Mouse (Mus musculus) CD8-positive naive resting alpha-beta T cell, adult 2 months (primary cell): ENCODE data around the gene Tmem135.

ENCODE experiments used
- DNase-seq, 2 experiments: peaks; one replicate each; pipeline ENCODE4 v3.0.0; 2022; ENCODE audit warnings: low read depth in 2 of 2, low spot score in 2 of 2

Tmem135 gene

GRCm38 (mm10) chr7:89257871-89258502 is 146.0 kb downstream of the Tmem135 start:
- DNase-seq: no peak

GRCm38 (mm10) chr7:89253772-89254171 is 150.2 kb downstream of the Tmem135 start:
- no peak for DNase-seq

- no peak for DNase-seq
Measured at GRCm38 (mm10) chr7:89253317-89253716, 150.7 kb downstream of the Tmem135 start.

- DNase-seq: no peak
Measured at GRCm38 (mm10) chr7:89251880-89252453, 152.1 kb downstream of the Tmem135 start.

- peak; percentile 61 to 68 for DNase-seq
Measured at GRCm38 (mm10) chr7:89248135-89248850, 155.7 kb downstream of the Tmem135 start.

GRCm38 (mm10) chr7:89247012-89247710 is 156.9 kb downstream of the Tmem135 start:
- no peak for DNase-seq

GRCm38 (mm10) chr7:89242565-89242964 is 161.5 kb downstream of the Tmem135 start:
- DNase-seq: no peak

- no peak for DNase-seq
Measured at GRCm38 (mm10) chr7:89242143-89242542, 161.9 kb downstream of the Tmem135 start.

- DNase-seq: no peak
Measured at GRCm38 (mm10) chr7:89239592-89239991, 164.4 kb downstream of the Tmem135 start.

- DNase-seq: no peak
Measured at GRCm38 (mm10) chr7:89236592-89236991, 167.4 kb downstream of the Tmem135 start.

GRCm38 (mm10) chr7:89235974-89236507 is 168.0 kb downstream of the Tmem135 start:
- no peak for DNase-seq

- no peak for DNase-seq
Measured at GRCm38 (mm10) chr7:89232499-89233145, 171.4 kb downstream of the Tmem135 start.

GRCm38 (mm10) chr7:89231200-89231790 is 172.7 kb downstream of the Tmem135 start:
- DNase-seq: no peak

GRCm38 (mm10) chr7:89222609-89223008 is 181.4 kb downstream of the Tmem135 start:
- DNase-seq: no peak

- no peak for DNase-seq
Measured at GRCm38 (mm10) chr7:89216628-89217027, 187.4 kb downstream of the Tmem135 start.

- no peak for DNase-seq
Measured at GRCm38 (mm10) chr7:89216118-89216517, 187.9 kb downstream of the Tmem135 start.

GRCm38 (mm10) chr7:89215714-89216113 is 188.3 kb downstream of the Tmem135 start:
- DNase-seq: no peak

- no peak for DNase-seq
Measured at GRCm38 (mm10) chr7:89210506-89210905, 193.5 kb downstream of the Tmem135 start.

- no peak for DNase-seq
Measured at GRCm38 (mm10) chr7:89206165-89206564, 197.9 kb downstream of the Tmem135 start.

GRCm38 (mm10) chr7:89205402-89205801 is 198.6 kb downstream of the Tmem135 start:
- no peak for DNase-seq

GRCm38 (mm10) chr7:89203144-89203543 is 200.9 kb downstream of the Tmem135 start:
- no peak for DNase-seq
